Mouse (Mus musculus) lung, adult 2 months (tissue): ENCODE measurements around the gene Anxa3. TPM values are rescaled to one million over a fixed set of nuclear protein-coding genes. Genes with fewer than 3 reads are reported as not detected.
A peak's percentile ranks its signal among the peaks of the same experiment; 100 is the strongest.

Experiments used
- DNase-seq: peaks from one replicate; pipeline ENCODE4 v3.0.0; 2022
- H3K4me1 ChIP-seq: fragments of 200-500 bp; 2 replicates; pipeline ENCODE4 v1.6.1; 2011; ENCODE audit warnings: low read length; ENCODE audit not compliant: control insufficient read depth, insufficient read depth
- H3K4me3 ChIP-seq: fragments of 200-500 bp; replicated peaks from 2 replicates; pipeline ENCODE3; 2011; ENCODE audit warnings: low read depth, mild to moderate bottlenecking, control low read depth, low read length; ENCODE audit errors: extremely low read depth
- CTCF ChIP-seq: fragments of 200-500 bp; IDR thresholded peaks from 2 replicates; pipeline ENCODE4 v1.5.1; 2011; ENCODE audit warnings: mild to moderate bottlenecking, low read length, control low read depth; ENCODE audit not compliant: insufficient read depth
- POLR2A ChIP-seq: fragments of 200-500 bp; IDR thresholded peaks from 2 replicates; pipeline ENCODE4 v1.6.1; 2011; ENCODE audit warnings: low read depth, mild to moderate bottlenecking, control low read depth, low read length, borderline replicate concordance; ENCODE audit errors: extremely low read depth
- WGBS: fragments of 180-500 bp; shearing (Covaris S2); methylation state at CpG from one replicate; pipeline ENCODE4 v1.1.7; 2018; 5-methylcytosine and 5-hydroxymethylcytosine counted together
- polyA plus RNA-seq: library from polyadenylated mRNA; depleted of rRNA; stranded (reverse); fragments of >200 nt; gene quantifications from 2 replicates; pipeline ENCODE4 v1.2.3, GENCODE M21; 2012

The Anxa3 gene
- polyA plus RNA-seq, 1 experiment, result 103 TPM

DNA sequence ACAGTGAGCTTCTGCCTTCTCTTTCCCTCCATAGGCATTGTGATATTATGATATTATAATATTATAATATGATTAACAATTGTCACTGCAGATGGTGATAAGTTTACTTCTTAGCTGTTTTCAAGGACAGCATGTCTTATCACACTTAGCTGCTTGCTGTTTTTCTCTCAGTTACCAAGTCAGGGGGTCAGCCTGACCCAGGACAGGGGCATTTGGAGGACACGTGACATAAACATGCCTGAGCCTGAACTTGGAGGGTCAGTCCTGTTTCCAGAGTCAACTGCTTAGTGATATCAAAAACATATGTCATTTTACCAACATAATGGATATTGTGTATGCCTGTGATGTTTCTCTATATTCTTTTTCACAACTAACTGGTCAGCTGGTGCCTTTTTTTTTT is 34.0 kb downstream of the Anxa3 start:
- WGBS, result 60% methylated on average over 1 of the region's 1 CpGs
- Histone ChIP-seq H3K4me1 (no peaks in the 10 kb centered on the region), H3K4me3 (no peak overlapping the region)
- no peak for DNase-seq
- no peak for TF ChIP-seq CTCF
- TF ChIP-seq POLR2A, result no peak

DNA sequence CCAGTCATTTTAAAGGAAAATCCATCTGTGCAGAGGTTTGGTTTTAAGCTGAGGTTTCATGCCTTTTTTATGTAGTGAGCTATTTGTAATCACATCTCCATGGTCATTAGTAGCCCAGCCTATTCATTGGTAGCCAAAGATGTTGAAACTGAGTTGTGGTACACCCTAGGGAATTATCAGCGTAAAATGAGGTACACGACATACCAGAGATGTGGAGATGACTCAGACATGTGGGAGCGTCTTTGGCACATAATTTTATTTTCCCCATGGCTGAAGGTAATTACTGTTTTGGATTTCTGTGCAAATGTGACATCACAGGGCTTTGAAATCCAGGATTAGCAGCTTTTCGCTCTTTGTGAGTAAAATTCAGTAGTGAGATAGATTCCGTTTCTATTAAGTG is 41.2 kb downstream of the Anxa3 start:
- no peak for TF ChIP-seq CTCF
- no peak overlapping the region for H3K4me3 ChIP-seq
- no peak for DNase-seq
- WGBS, result 76% methylated on average over 5 of the region's 5 CpGs
- H3K4me1 ChIP-seq, result no peaks in the 10 kb centered on the region

DNA sequence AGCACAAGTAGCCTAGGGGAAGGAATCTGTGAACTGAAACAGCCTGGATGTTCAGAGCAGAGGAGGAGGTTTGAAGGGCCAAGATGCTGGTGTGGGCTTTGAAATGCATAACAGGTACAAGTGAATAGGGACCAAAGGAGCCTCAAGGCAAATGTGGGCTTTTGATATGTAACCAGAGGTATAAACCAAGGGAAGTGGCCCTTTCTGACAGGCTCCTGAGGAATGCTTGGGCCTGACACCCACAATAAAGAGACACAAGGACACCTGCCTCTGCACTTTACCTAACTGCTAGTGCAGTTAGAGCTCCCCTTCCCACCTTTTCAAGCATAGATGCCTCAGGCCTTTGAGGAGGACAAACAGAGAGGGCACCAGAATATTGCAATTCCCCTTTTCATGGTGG is 54.8 kb downstream of the Anxa3 start:
- H3K4me3 ChIP-seq, result no peak overlapping the region
- no peak for DNase-seq
- H3K4me1 ChIP-seq, result no peaks in the 10 kb centered on the region
- no peak for TF ChIP-seq POLR2A
- TF ChIP-seq CTCF, result no peak

DNA sequence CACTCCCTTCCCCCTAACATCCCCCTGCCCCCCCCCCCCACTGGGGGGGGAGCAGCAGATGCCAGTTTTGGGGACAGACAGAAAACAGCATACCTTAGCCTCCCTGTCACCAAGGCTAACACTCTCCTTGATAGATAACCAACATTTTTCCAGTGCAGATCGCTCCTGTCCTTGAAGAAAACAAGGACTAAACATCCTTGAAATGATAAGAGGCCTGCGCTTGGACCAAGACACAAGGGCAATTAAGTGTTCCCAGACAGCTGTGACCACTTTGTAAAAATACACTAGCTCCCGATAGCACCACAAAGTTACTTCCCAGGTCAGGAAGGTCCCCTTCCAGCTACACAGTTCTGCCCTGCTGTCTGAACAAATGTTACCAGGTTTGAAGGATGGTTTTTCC is 55.2 kb downstream of the Anxa3 start:
- TF ChIP-seq POLR2A, result no peak
- TF ChIP-seq CTCF, result no peak
- WGBS, result 33% methylated on average over 3 of the region's 3 CpGs
- no peak for DNase-seq
- H3K4me1 ChIP-seq, result no peaks in the 10 kb centered on the region
- H3K4me3 ChIP-seq, result no peak overlapping the region

DNA sequence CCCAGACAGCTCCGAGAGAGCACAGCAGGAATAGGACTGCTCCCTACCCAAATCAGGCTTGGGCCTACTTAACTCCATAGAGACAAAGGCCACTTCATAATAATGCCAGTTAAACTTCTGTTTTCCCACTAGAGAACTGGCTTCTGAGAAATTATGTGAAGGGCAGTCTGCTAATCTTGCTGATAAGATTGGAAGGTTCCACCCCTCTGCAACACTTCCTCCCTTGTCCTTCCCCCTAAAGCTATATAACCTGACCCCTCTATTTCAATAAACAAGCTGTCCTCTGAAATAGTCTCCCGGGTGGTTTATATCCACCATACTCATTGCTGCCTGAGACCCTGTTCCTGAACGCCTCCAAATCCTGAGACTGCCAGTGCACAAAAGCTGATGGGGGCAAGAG is 56.1 kb downstream of the Anxa3 start:
- 44% methylated on average over 3 of the region's 3 CpGs for WGBS
- TF ChIP-seq POLR2A, result no peak
- no peak for TF ChIP-seq CTCF
- no peak for DNase-seq
- no peak overlapping the region for H3K4me3 ChIP-seq
- H3K4me1 ChIP-seq, result no peaks in the 10 kb centered on the region

DNA sequence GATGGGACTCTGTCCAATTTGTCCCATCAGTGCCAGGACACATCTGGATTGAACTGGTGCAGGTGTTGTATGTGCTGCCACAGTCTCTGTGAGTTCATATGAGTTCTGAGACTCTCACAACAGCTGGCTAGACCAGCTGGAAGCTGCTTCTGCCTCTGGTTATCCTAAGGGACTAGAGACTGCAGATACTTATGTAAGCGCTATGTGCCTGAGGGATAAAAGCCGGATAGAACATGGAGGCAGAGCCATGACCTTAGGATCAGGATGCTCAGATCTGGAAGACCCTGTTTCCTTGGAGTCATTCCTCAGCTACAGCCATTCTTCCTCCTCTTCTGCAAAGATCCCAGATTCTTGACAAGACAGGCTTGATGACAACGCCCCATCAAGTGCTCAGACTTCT is 60.3 kb downstream of the Anxa3 start:
- no peak overlapping the region for H3K4me3 ChIP-seq
- no peak for TF ChIP-seq CTCF
- no peak for TF ChIP-seq POLR2A
- DNase-seq, result no peak
- H3K4me1 ChIP-seq, result no peaks in the 10 kb centered on the region
- 76% methylated on average over 3 of the region's 3 CpGs for WGBS

DNA sequence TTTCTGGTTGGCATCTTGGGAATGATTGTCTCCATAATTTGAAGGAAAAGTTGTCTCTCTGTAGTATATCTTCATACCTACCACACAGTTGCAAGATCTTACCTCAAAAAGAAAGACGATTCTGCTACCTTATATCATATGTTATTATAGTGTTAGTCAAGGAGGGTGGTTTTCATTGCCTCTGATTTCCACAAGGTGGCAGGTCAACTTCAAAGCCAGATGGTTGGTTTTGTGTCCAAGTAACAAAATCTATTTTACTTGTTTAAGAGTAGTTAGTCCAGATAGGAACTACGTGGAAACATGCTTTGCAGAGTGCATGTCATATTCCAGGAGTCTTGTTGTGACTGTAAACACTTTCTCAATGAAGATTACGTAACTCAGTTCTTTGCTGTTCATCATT is 61.2 kb downstream of the Anxa3 start:
- DNase-seq, result no peak
- WGBS, result 43% methylated on average over 3 of the region's 3 CpGs
- Histone ChIP-seq H3K4me1 (no peaks in the 10 kb centered on the region), H3K4me3 (no peak overlapping the region)
- TF ChIP-seq POLR2A (no peak), CTCF (no peak)

DNA sequence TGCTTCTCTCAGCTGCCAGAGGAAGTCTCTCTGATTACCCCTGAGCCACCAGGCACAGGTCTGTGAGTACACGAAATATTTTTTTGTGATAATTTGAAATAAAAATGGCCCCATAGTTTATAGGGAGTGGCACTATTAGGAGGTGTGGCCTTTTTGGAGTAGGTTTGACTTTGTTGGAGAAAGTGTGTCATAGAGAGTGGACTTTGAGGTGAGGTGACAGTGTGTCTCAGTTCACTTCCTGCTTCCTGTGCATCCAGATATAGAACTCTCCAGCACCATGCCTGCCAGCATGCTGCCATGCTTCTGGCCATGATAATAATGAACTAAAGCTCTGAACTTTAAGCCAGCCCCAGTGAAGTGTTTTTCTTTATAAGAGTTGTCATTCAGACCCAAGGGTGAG is 66.8 kb downstream of the Anxa3 start:
- Histone ChIP-seq H3K4me3 (no peak overlapping the region), H3K4me1 (no peaks in the 10 kb centered on the region)
- TF ChIP-seq CTCF (no peak), POLR2A (no peak)
- no peak for DNase-seq
- 65% methylated on average over 1 of the region's 1 CpGs for WGBS

DNA sequence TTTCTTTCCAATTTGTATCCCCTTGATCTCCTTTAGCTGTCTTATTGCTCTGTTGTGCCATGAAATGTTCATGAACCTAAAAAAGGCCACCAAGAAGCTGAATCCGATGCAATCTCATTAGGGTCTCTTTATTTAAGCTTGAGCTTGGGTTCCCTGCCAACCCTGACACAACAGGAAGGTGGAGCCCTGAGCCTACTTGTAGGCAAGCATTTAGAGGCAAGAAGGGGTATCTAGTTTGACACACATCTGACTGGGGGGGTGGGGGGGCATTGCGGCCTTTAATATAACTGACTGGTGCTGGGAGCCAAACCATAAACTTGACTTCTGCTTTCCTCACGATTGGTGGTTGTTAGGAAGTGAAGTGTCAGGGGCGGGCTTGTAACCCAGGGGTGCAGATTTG is 74.0 kb downstream of the Anxa3 start:
- Histone ChIP-seq H3K4me1 (no peaks in the 10 kb centered on the region), H3K4me3 (no peak overlapping the region)
- 68% methylated on average over 4 of the region's 4 CpGs for WGBS
- TF ChIP-seq CTCF (0 out of 2 replicates have a peak, but pooled peaks have one; percentile 17), POLR2A (no peak)
- DNase-seq, result no peak

DNA sequence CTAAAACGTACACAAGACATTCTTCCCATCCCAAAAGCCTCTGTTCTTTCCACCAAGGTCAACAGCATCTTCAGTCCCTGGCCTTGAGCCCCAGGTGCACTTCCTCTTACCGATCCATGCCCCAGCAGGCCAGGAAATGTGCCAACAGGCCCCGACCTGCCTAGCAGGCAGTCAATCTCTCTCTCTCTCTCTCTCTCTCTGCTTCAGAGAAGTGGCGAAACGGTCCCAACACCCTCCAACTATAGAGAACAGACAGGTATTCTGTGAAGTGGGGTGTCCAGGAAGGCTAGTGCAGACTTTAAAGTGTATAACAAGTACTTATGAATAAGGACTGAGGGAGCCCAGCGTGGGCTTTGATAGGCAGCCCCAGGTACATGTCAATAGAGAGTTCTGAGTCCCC is 75.8 kb downstream of the Anxa3 start:
- TF ChIP-seq CTCF (no peak), POLR2A (no peak)
- no peak overlapping the region for H3K4me3 ChIP-seq
- peak; percentile 12 for DNase-seq
- H3K4me1 ChIP-seq, result no peaks in the 10 kb centered on the region
- 48% methylated on average over 6 of the region's 6 CpGs for WGBS

DNA sequence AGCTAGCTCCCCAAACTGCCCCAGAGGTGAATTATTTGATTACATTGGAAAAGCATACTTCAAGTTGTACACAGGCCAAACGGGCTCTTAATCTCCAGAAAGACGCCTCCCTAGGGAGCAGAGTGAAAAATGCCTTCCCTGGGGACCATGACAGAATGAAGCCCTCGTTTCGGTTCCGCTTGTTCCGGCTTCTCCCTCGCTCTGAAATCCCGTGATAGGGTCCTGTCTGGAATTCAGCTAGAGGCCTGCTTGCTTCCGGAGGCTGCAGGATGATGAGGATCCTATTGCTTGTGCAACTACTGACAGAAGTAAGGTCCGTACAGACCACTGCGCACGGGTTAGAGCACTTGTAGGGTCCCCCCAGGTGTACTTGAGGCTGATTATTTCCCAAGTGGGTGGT is 77.9 kb downstream of the Anxa3 start:
- no peak for DNase-seq
- 81% methylated on average over 12 of the region's 12 CpGs for WGBS
- no peak overlapping the region for H3K4me3 ChIP-seq
- TF ChIP-seq CTCF (no peak), POLR2A (no peak)
- no peaks in the 10 kb centered on the region for H3K4me1 ChIP-seq
